Mouse (Mus musculus): Measurements from ENCODE around the gene Prpf8.
"Not testable (repeated sequence)": the region's sequence is repeated elsewhere in the genome, so short reads cannot be mapped to it uniquely, and the experiment has no call there.

DNA sequence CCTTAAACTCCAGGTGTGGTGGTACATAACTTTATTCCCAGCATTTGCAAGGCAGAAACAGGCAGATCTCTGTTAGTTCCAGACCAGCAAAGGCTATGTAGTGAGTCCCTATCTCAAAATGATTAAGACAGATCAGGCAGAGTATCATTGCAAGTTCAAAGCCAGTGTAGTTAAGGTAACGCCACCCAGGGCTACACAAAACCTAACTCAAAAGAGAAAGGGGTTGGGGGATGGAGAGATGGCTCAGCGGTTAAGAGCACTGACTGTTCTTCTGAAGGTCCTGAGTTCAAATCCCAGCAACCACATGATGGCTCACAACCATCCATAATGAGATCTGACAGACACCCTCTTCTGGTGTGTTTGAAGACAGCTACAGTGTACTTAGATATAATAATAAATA, 30.6 kb upstream of the Prpf8 start:
- not testable (repeated sequence) for TF ChIP-seq CTCF (IDR thresholded peaks at IDR 0.05; ENCODE audit: borderline replicate concordance, insufficient read depth, low read depth, low read length); POLR2A (IDR thresholded peaks at IDR 0.05; ENCODE audit: borderline replicate concordance, insufficient read depth, low read length)
